Mouse (Mus musculus): ENCODE data around the gene Tax1bp1. TPM values are rescaled to one million over a fixed set of nuclear protein-coding genes. Genes with fewer than 3 reads are reported as not detected.

Tax1bp1 gene
- polyA plus RNA-seq, 2 experiments, result 32.3 to 98.9 TPM

DNA sequence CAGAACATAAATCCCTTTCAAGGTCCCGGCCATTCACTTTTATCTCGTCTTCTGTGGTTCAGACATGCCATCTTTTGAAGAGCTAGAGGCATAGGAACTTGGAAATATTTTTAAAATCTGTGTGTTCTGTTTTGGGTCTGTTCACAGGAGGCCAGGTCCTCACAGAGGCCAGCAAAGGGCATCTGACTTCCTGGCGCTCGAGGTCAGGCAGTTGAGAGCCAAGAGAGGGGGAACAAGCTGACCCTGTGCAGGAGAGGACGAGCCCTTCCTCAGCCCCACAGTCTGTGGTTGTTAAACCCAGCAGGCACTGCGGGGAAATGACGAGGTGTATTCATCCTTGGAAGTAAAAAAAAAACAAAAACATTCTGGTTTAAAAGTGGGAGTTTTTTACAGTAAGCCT is 51.7 kb downstream of the Tax1bp1 start:
- peaks cover 25% of the 10 kb centered on the region for H3K36me3 ChIP-seq (replicated peaks; ENCODE audit: control insufficient read depth, insufficient read depth, low read depth)
- WGBS (ENCODE audit: insufficient replicate concordance), result 71% methylated on average over 7 of the region's 7 CpGs

DNA sequence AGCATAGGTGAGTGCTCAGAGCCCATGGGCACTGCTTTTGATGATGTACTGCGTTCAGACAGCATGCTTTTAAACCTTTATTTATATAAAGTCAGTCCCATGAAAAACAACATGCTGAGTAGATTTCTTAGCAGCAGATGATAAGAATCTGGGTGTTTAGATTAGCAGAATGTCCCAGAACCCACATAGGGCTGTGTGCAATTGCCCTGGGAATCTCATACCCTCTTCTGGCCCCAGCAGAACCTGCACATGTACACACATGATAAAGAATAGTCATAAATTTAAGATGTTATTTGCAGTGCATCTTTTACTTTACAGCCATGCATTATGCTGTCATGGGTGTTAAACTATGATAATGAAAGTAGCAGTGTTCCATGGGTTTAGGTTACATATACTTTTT is 57.3 kb downstream of the Tax1bp1 start:
- no peak overlapping the region for H3K4me2 ChIP-seq (ENCODE audit: low read depth)
- H3K27me3 ChIP-seq (ENCODE audit: control insufficient read depth, insufficient read depth, low read length), result no peaks in the 10 kb centered on the region
- no peaks in the 10 kb centered on the region for H3K4me1 ChIP-seq (replicated peaks; ENCODE audit: control insufficient read depth in 2 of 2, insufficient read depth in 2 of 2, low read length in 1 of 2)
- no peak overlapping the region for H3K27ac ChIP-seq
- DNase-seq (ENCODE audit: low read depth in 3 of 3, low spot score in 3 of 3), result no peak
- no peak overlapping the region for H3K4me3 ChIP-seq (ENCODE audit: insufficient read depth in 1 of 2, low read depth in 2 of 2, low read length in 2 of 2)
- ATAC-seq (ENCODE audit: insufficient read depth), result no peak
- TF ChIP-seq CTCF (IDR thresholded peaks at IDR 0.05; ENCODE audit: low read depth) (no peak), EP300 (IDR thresholded peaks at IDR 0.05; ENCODE audit: low read depth) (no peak)
- peaks cover 13% of the 10 kb centered on the region for H3K36me3 ChIP-seq (replicated peaks; ENCODE audit: control insufficient read depth, insufficient read depth, low read depth)
- WGBS (ENCODE audit: insufficient replicate concordance), result 63% methylated on average over 1 of the region's 1 CpGs
- no peak overlapping the region for H3K9ac ChIP-seq (replicated peaks)
- no peaks in the 10 kb centered on the region for H3K9me3 ChIP-seq (ENCODE audit: control insufficient read depth, low read length)

More for the DNA sequence above, 51.7 kb downstream of the Tax1bp1 start:
- Histone ChIP-seq H3K4me1 (replicated peaks; ENCODE audit: control insufficient read depth in 2 of 2, insufficient read depth in 2 of 2, low read length in 1 of 2) (no peaks in the 10 kb centered on the region), H3K9me3 (ENCODE audit: control insufficient read depth, low read length) (no peaks in the 10 kb centered on the region), H3K27me3 (ENCODE audit: control insufficient read depth, insufficient read depth, low read length) (no peaks in the 10 kb centered on the region), H3K4me2 (ENCODE audit: low read depth) (no peak overlapping the region), H3K9ac (replicated peaks) (no peak overlapping the region), H3K4me3 (ENCODE audit: insufficient read depth in 1 of 2, low read depth in 2 of 2, low read length in 2 of 2) (no peak overlapping the region), H3K27ac (no peak overlapping the region)
- no peak for ATAC-seq (ENCODE audit: insufficient read depth)
- no peak for DNase-seq (ENCODE audit: low read depth in 3 of 3, low spot score in 3 of 3)
- TF ChIP-seq EP300 (IDR thresholded peaks at IDR 0.05; ENCODE audit: low read depth) (no peak), CTCF (IDR thresholded peaks at IDR 0.05; ENCODE audit: low read depth) (no peak)

DNA sequence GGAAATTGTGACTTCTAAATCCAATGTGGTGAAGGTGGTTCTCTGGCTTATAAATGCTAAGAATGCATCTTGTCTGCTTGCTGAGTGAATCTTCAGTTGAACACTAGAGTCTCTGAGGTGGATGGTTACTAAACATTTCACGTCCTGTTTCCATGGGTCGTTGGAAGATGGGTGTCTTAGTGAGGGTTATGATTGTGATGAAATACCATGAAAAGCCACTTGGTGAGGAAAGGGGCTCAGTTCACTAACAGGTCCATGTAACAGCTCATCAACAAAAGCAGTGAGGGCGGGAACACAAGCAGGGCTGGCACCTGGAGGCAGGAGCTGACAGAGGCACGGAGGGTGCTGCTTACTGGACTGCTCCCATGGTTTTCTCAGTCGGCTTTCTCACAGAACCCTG is 59.6 kb downstream of the Tax1bp1 start:
- TF ChIP-seq CTCF (IDR thresholded peaks at IDR 0.05; ENCODE audit: low read depth) (no peak), EP300 (IDR thresholded peaks at IDR 0.05; ENCODE audit: low read depth) (no peak)
- Histone ChIP-seq H3K4me1 (replicated peaks; ENCODE audit: control insufficient read depth in 2 of 2, insufficient read depth in 2 of 2, low read length in 1 of 2) (no peaks in the 10 kb centered on the region), H3K9ac (replicated peaks) (no peak overlapping the region), H3K36me3 (replicated peaks; ENCODE audit: control insufficient read depth, insufficient read depth, low read depth) (no peaks in the 10 kb centered on the region; the same call in none of the 2 replicates), H3K4me3 (ENCODE audit: insufficient read depth in 1 of 2, low read depth in 2 of 2, low read length in 2 of 2) (no peak overlapping the region), H3K4me2 (ENCODE audit: low read depth) (no peak overlapping the region), H3K27me3 (ENCODE audit: control insufficient read depth, insufficient read depth, low read length) (no peaks in the 10 kb centered on the region), H3K9me3 (ENCODE audit: control insufficient read depth, low read length) (no peaks in the 10 kb centered on the region), H3K27ac (no peak overlapping the region)
- DNase-seq (ENCODE audit: low read depth in 3 of 3, low spot score in 3 of 3) (no peak), ATAC-seq (ENCODE audit: insufficient read depth) (no peak)
- WGBS (ENCODE audit: insufficient replicate concordance), result 63% methylated on average over 5 of the region's 5 CpGs

DNA sequence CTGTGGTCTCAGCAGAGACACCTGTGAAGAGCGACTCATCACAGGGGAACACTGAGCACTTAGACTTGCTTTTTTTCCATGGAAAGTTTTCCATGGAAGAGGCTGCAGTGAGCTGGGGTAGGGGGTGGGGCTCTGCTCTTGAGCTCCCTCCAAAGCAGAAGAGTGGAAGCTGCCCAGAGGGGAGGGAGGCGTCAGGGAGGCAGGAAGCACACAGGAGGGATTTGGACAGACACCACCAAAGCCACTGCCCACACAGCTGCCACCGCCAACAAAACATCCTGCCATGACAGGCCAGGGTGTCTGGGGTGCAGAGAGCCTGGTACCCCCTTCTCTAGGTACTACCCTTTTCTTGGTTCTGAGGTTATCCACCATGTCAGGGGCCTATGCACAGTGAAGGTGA is 61.8 kb downstream of the Tax1bp1 start:
- Histone ChIP-seq H3K27me3 (ENCODE audit: control insufficient read depth, insufficient read depth, low read length) (no peaks in the 10 kb centered on the region), H3K4me2 (ENCODE audit: low read depth) (no peak overlapping the region), H3K4me1 (replicated peaks; ENCODE audit: control insufficient read depth in 2 of 2, insufficient read depth in 2 of 2, low read length in 1 of 2) (no peaks in the 10 kb centered on the region), H3K36me3 (replicated peaks; ENCODE audit: control insufficient read depth, insufficient read depth, low read depth) (no peaks in the 10 kb centered on the region; the same call in 1 of the 2 replicates), H3K27ac (no peak overlapping the region), H3K4me3 (ENCODE audit: insufficient read depth in 1 of 2, low read depth in 2 of 2, low read length in 2 of 2) (no peak overlapping the region), H3K9me3 (ENCODE audit: control insufficient read depth, low read length) (no peaks in the 10 kb centered on the region), H3K9ac (replicated peaks) (no peak overlapping the region)
- TF ChIP-seq EP300 (IDR thresholded peaks at IDR 0.05; ENCODE audit: low read depth), result no peak
- no peak for TF ChIP-seq CTCF (IDR thresholded peaks at IDR 0.05; ENCODE audit: low read depth)
- DNase-seq (ENCODE audit: low read depth in 3 of 3, low spot score in 3 of 3) (no peak), ATAC-seq (ENCODE audit: insufficient read depth) (no peak)
- 52% methylated on average over 3 of the region's 3 CpGs for WGBS (ENCODE audit: insufficient replicate concordance)

DNA sequence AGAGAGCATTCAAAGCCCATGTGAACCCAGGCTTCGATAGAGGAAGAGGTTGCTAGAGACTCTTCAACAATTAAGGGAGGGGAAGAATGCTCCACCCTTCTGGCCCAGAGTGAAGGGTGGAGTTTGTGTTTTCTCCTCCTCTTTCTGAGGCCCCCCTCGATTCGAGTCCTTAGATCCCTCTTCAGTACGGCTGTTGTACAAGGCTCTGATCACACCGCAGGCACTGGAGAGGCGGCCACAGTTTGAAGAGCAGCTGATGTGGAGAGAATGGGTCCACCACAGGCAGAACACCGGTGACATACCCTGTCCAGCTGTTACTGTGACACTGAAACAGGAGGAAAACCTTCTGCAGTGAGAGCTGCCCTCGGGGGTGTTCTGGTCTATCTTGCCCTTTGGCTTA is 62.4 kb downstream of the Tax1bp1 start:
- no peak for ATAC-seq (ENCODE audit: insufficient read depth)
- DNase-seq (ENCODE audit: low read depth in 3 of 3, low spot score in 3 of 3), result no peak
- H3K9ac ChIP-seq (replicated peaks), result no peak overlapping the region
- H3K4me1 ChIP-seq (replicated peaks; ENCODE audit: control insufficient read depth in 2 of 2, insufficient read depth in 2 of 2, low read length in 1 of 2), result no peaks in the 10 kb centered on the region
- H3K27ac ChIP-seq, result no peak overlapping the region
- H3K4me3 ChIP-seq (ENCODE audit: insufficient read depth in 1 of 2, low read depth in 2 of 2, low read length in 2 of 2), result no peak overlapping the region
- H3K36me3 ChIP-seq (replicated peaks; ENCODE audit: control insufficient read depth, insufficient read depth, low read depth), result no peaks in the 10 kb centered on the region; the same call in 1 of the 2 replicates
- no peaks in the 10 kb centered on the region for H3K9me3 ChIP-seq (ENCODE audit: control insufficient read depth, low read length)
- no peaks in the 10 kb centered on the region for H3K27me3 ChIP-seq (ENCODE audit: control insufficient read depth, insufficient read depth, low read length)
- WGBS (ENCODE audit: insufficient replicate concordance), result 54% methylated on average over 8 of the region's 8 CpGs
- TF ChIP-seq CTCF (IDR thresholded peaks at IDR 0.05; ENCODE audit: low read depth), result no peak
- TF ChIP-seq EP300 (IDR thresholded peaks at IDR 0.05; ENCODE audit: low read depth), result no peak
- no peak overlapping the region for H3K4me2 ChIP-seq (ENCODE audit: low read depth)

Data from liver, embryonic 14.5 days (tissue).